Mouse (Mus musculus) v-Abl transformed pro-B cells (cell line): Measurements from ENCODE around the gene Cdh23.

ENCODE experiments used
- in situ Hi-C, 2 experiments: fragments of 400-800 bp; cut with MboI; formaldehyde crosslinking; loops; one replicate each; pipeline ENCODE4 v1.15.1; 2025; ENCODE audit not compliant: unreplicated experiment in 2 of 2

Gene Cdh23

DNA sequence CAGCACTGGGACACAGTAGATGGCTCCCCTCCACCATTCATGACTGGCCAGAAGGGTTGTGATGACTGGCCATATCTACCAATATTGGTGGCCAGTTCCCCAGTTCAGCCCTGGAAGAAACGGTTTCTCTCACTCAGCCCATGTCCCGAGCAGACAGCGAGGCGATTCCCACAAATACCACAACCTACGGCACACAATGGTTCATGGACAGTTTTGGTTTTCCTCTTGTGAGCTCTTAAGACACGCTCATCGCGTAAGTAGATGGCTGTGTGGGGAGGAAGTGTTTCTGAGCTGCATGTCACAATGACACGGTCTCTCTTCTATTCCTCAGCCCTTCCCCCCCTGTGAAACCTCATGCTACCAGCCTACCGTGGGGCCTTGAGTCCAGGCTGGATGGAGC lies 38.1 kb downstream of the Cdh23 start:
- in situ Hi-C loops: no loop called here

DNA sequence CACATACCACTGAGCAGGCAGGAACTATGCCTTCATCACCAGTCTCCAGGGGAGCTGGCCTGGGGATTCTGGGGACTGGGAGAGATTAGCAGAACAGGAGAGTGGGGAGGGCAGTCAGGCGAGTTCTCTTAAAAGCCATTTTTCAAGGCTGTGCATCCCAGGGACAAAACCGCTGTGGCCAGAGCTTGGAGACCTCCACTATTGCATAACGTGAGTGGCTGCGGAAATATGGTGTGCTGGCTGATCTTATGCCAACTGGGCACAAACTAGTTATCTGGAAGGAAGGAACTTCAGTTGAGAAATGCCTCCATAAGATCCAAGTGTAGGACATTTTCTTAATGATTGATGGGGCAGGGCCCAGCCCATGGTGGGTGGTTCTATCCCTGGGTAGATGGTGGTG lies 42.6 kb downstream of the Cdh23 start:
- in situ Hi-C loops: no loop called here

- in situ Hi-C loops: no loop called here
These were observed 43.2 kb downstream of the Cdh23 start for GRCm38 (mm10) chr10:60653106-60653505.

- in situ Hi-C loops: no loop called here
These were observed 52.1 kb downstream of the Cdh23 start for GRCm38 (mm10) chr10:60644079-60644641.

GRCm38 (mm10) chr10:60639291-60639690 lies 57.0 kb downstream of the Cdh23 start:
- in situ Hi-C loops: loop anchor here in 1 of 2 experiments (10.0 kb wide), 1 partner anchor 116 kb away; the partner anchor contains the start of gene Slc29a3

DNA sequence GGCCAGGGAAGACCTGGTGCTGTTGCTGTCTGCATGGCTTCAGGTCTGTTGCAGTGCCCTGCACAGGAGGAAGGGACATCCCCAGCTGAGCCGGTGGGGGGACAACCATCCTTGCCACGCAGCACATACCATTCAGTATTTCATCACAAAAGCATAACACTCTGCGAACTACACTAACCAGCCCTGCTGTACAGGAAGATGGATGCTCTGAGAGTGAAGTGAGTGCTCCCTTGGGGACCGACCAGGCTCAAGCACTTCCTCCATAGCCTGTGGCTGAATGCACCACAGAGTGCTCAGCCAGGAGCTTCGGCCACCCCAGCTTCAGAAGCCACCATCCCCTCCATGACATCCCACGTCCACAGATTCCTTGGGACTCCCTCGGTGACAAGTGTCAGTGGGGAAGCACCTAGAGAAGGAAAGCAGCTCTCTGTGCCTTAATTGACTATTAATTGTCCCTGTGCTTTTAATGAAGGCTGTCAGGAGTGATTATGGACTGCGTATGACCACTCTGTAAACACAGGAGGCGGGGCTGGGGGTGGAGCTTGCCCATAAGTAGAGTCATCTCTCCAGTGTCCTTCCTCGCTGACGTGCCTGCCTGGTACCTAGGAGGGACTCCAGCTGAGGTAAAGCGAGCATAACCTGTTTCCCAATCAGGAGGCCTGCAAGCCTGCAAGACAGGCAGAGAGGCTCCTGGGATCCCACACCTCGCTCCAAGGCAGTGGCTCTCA lies 60.6 kb downstream of the Cdh23 start:
- in situ Hi-C loops: loop anchor here in 1 of 2 experiments (10.0 kb wide), 1 partner anchor 119 kb away; the partner anchor contains the start of gene Slc29a3

DNA sequence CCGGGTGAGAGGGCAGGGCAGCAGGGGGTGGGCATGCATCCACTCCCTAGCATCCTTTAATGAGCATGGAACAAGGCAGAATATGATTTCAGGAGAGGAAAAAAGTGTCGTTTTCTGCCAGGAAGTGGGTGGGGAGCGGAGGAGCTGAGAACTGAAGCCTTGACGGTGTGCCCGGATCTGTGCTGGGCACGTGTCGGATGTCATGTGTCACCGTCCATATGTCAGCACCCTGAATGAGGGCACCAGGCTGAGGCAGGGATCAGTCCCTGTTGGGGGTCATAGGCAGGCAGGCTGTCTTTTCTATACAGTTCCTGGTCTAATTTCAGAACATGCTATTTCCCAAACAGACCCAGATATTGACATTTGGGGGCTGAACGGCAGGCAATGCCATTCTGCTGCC lies 61.9 kb downstream of the Cdh23 start:
- in situ Hi-C loops: loop anchor here in 1 of 2 experiments (10.0 kb wide), 1 partner anchor 120 kb away; the partner anchor contains the start of gene Slc29a3

DNA sequence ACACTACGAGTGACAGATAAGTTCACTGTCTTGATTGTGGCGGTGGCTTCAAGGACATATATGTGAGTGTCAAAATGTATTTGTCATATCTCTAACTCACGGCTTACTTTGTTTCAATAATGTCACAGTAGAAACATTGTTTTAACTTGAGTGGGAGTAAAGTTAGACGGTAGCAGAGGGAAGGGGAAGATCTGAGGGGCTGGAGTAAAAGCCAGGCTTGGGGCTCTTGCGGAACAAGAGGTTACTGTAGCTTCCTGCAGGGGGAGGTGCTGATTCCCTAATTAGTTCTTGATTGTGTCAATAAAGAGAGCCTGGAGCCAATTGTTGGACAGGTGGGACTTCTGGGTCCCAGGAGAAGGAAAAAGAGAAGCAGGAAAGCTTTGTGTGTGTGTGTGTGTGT lies 70.2 kb downstream of the Cdh23 start:
- in situ Hi-C loops: no loop called here

- in situ Hi-C loops: no loop called here
These were observed 70.8 kb downstream of the Cdh23 start for GRCm38 (mm10) chr10:60625511-60625910.

GRCm38 (mm10) chr10:60624945-60625344 lies 71.3 kb downstream of the Cdh23 start:
- in situ Hi-C loops: no loop called here

GRCm38 (mm10) chr10:60624217-60624708 lies 72.0 kb downstream of the Cdh23 start:
- in situ Hi-C loops: no loop called here

GRCm38 (mm10) chr10:60622836-60623235 lies 73.5 kb downstream of the Cdh23 start:
- in situ Hi-C loops: no loop called here

DNA sequence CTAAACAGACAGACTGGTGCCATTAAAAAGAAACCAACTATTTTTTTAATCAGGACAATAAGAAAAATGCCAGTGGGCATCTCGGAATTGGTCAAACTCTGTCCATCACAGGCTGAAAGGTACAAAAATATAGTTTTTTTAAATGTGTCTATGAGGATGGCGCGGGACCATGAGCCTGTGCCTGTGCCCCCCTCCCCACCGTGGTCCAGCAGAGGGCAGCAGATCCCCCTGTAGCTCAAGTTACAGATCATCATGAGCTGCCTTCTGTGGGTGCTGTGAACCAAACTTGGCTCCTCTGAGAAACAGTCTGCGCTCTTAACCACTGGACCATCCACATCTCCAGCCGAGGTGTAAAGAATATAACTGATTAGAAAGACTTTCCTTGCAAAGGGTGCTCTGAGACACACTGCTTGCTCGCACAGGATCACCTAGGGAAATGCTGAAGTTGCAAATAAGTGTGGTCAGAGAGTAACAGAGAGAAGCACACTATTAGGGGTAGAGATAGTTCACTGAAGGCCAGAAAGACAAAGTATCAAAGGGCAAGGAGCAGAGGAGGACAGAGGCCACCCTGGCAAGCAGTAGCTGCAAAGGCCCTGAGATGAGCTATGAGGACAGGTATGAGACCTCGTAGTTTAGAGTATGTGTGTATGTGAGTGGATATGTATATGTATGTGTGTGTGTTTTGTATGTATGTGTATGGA lies 74.7 kb downstream of the Cdh23 start:
- in situ Hi-C loops: no loop called here

DNA sequence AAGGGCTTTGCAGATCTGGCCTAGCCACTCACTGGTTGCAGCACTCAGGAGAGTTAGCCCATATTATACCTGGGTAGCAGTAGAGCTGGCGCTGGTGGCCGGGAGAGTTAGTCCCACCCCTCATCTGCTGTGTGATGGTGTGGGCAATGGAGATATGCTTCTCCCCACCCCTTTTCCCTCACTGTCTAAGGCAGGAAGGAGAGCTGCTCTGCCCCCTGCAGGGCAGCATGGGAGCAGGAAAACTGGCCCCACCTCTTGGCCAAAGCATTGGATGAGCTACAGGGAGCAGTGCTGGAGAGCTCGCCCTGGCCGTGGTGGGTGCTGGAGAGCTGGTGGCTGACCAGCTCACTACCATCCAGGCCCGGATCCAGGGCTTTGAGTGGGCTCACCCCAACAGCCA lies 80.4 kb downstream of the Cdh23 start:
- in situ Hi-C loops: no loop called here

DNA sequence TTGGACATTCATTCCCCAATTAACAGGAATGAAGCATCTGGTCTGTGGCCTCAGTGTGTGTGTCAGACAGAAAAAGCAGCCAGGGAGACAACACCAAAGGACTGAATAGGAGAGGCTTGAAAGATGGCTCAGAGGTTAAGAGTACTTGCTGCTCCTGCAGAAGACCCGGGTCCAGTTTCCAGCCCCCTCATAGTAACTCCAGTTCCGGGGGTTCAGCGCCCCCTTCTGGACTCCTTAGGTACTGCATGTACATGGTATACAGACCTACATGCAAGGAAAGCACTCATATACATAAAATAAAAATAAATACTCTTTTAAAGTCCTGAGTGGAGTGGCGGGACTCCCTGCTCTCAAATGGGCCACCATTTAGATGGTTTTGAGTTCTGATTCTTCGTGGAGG lies 83.4 kb downstream of the Cdh23 start:
- in situ Hi-C loops: no loop called here

DNA sequence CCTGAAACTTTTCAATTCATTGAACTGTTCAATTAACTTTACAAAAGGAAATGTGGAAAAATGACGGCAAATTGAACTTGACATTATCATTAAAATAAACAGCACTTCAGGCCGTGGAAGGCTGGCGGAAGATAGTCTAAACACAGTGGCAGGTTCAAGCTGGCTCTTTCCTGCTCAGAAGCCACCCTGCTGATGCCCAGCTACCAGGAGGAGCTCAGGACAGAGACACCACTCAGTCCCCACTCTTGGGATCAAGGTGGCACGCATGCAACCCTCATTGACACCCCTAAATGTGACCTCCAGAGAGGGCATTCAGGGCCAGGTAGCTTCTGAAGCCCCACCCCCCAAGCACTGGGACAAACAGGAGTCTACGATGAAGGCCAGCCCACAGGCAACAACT lies 89.1 kb downstream of the Cdh23 start:
- in situ Hi-C loops: no loop called here

DNA sequence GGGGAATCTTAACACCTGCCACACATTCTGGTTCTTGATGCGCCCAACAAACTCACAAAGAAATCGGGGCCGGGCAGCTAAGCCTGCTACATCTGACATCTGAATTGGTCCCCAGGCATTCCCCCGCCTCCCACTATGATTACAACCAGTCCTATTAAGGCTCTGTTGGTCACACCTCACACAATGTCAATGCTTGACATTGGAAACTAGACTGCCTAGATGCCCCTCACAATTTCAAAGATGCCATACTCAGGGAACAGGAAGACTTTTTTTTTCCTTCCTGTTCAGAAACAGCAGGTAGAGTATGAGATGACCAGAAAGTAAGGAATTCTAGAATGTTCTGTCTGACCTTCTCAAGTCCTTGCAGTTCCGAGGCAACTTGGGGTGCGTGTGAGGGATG lies 89.6 kb downstream of the Cdh23 start:
- in situ Hi-C loops: no loop called here

- in situ Hi-C loops: no loop called here
These were observed 94.1 kb downstream of the Cdh23 start for GRCm38 (mm10) chr10:60602235-60602634.

GRCm38 (mm10) chr10:60595166-60595565 lies 101.1 kb downstream of the Cdh23 start:
- in situ Hi-C loops: no loop called here

DNA sequence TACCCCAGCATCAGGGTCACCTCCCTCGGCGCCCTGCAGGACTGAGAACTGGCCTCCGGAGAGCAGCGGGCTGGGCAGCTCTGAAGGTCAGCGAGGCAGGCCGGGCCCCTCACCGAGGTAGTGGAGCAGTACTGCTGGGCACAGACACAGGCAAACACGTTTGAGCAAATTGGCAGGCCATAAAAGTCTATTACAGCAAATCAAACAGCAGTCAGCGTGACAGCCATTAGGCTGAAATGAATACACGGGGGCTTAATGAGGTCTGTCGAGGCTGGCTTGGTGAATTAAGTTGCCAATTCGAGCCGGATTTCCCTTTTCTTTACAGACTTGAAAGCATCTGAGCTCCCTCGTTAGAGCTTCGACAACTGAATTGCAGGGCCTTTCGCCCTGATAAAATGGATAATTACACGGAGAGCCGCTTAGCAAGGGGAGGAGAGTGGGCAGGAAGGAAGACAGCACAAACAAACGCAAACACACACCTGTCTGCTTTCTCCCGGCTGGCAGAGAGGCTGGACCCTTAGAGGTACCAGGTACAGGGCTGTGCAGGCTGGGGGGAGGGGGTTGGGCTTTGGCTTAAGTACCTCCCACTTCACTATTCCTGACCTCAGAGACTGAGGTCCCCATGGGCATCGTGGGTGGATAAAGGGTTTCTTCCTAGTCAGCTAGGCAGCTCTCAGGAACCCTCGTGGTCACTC lies 103.3 kb downstream of the Cdh23 start:
- in situ Hi-C loops: no loop called here

DNA sequence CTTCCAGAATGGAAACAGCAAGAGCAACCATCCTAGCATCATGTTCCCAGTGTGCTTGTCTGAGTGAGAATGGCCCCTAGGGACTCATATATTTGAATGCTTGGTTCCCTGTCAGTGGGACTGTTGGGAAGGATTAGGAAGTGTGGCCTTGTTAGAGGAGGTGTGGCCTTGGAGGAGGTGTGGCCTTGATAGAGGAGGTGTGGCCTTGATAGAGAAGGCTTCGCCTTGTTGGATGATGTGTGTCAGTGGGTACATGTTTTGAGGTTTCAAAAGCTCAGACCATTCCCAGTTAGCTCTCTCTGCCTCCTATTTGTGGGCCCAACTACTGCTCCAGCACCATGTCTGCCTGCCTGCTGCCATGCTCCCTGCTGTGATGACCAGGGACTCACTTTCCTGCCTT lies 105.0 kb downstream of the Cdh23 start:
- in situ Hi-C loops: no loop called here
